In genomic region chr12:36041703-36042347, GRCm38 (mm10) we compare ENCODE assay signal across 8 mouse cellular contexts. TPM values are rescaled to one million over a fixed set of nuclear protein-coding genes. Genes with fewer than 3 reads are reported as not detected.
DNase-seq lines count a peak whose midpoint lies in the region; ATAC-seq and TF ChIP-seq lines count a peak whose summit lies in the region.

No protein-coding gene starts in this region.

- ATAC-seq in embryonic facial prominence, embryonic 15.5 days (ENCODE audit: insufficient number of reproducible peaks, low FRiP score, low TSS enrichment, low read depth), result peak; percentile 62
- ATAC-seq in heart, embryonic 12.5 days (ENCODE audit: insufficient number of reproducible peaks, low FRiP score), result peak; percentile 71
- ATAC-seq in kidney, embryonic 15.5 days (replicated peaks; ENCODE audit: low FRiP score), result peak; percentile 84
- ATAC-seq in liver, embryonic 16.5 days (ENCODE audit: low read depth), result peak; percentile 37
- ATAC-seq in neural tube, embryonic 12.5 days (ENCODE audit: low FRiP score, low read depth), result peak; percentile 83

- H3K9me3 ChIP-seq in E14TG2a.4 (ENCODE audit: low read length), result no peaks in the 10 kb centered on the region
- no peaks in the 10 kb centered on the region for H3K9me3 ChIP-seq in embryonic facial prominence, embryonic 15.5 days (replicated peaks)
- no peaks in the 10 kb centered on the region for H3K9me3 ChIP-seq in heart, embryonic 12.5 days (replicated peaks)
- H3K9me3 ChIP-seq in kidney, embryonic 15.5 days (replicated peaks), result no peaks in the 10 kb centered on the region
- H3K9me3 ChIP-seq in liver, embryonic 16.5 days (replicated peaks; ENCODE audit: control insufficient read depth, low read length), result no peaks in the 10 kb centered on the region
- 0 out of 2 replicates have a peak, but pooled peaks cover 1% of the 10 kb centered on the region for H3K9me3 ChIP-seq in neural tube, embryonic 12.5 days

- 0 out of 2 replicates have a peak overlapping the region, but pooled peaks have one; percentile 17 for H3K27ac ChIP-seq in embryonic facial prominence, embryonic 15.5 days (replicated peaks)
- H3K27ac ChIP-seq in heart, embryonic 12.5 days (ENCODE audit: poor library complexity, severe bottlenecking), result 0 out of 2 replicates have a peak overlapping the region, but pooled peaks have one; percentile 14
- H3K27ac ChIP-seq in kidney, embryonic 15.5 days, result peak overlapping the region; percentile 61
- no peak overlapping the region for H3K27ac ChIP-seq in liver, embryonic 16.5 days (ENCODE audit: low read length)
- peak overlapping the region; percentile 76; the same call in 1 of the 2 replicates for H3K27ac ChIP-seq in neural tube, embryonic 12.5 days

- peak; percentile 88 for DNase-seq in brain, adult 2 months (ENCODE audit: low read depth, low spot score)
- peak; percentile 52 for DNase-seq in testis, postnatal 10 days (ENCODE audit: low spot score)

- peak overlapping the region; percentile 99 for H3K4me2 ChIP-seq in embryonic facial prominence, embryonic 15.5 days (replicated peaks)
- H3K4me2 ChIP-seq in heart, embryonic 12.5 days, result peak overlapping the region; percentile 73
- H3K4me2 ChIP-seq in kidney, embryonic 15.5 days, result peak overlapping the region; percentile 97
- peak overlapping the region; percentile 94 for H3K4me2 ChIP-seq in liver, embryonic 16.5 days (ENCODE audit: low read depth, low read length)
- peak overlapping the region; percentile 64 for H3K4me2 ChIP-seq in neural tube, embryonic 12.5 days (replicated peaks)

- H3K36me3 ChIP-seq in E14TG2a.4 (ENCODE audit: insufficient read depth, low read length), result no peaks in the 10 kb centered on the region
- H3K36me3 ChIP-seq in embryonic facial prominence, embryonic 15.5 days, result no peaks in the 10 kb centered on the region
- H3K36me3 ChIP-seq in heart, embryonic 12.5 days, result no peaks in the 10 kb centered on the region
- no peaks in the 10 kb centered on the region for H3K36me3 ChIP-seq in kidney, embryonic 15.5 days
- H3K36me3 ChIP-seq in liver, embryonic 16.5 days (ENCODE audit: control insufficient read depth, insufficient read depth), result no peaks in the 10 kb centered on the region
- H3K36me3 ChIP-seq in neural tube, embryonic 12.5 days, result no peaks in the 10 kb centered on the region

- H3K4me3 ChIP-seq in E14TG2a.4 (replicated peaks; ENCODE audit: low read length), result peak overlapping the region; percentile 99
- H3K4me3 ChIP-seq in embryonic facial prominence, embryonic 15.5 days (replicated peaks), result peak overlapping the region; percentile 80
- H3K4me3 ChIP-seq in heart, embryonic 12.5 days, result peak overlapping the region; percentile 90
- peak overlapping the region; percentile 80 for H3K4me3 ChIP-seq in kidney, embryonic 15.5 days (replicated peaks)
- peak overlapping the region; percentile 77 for H3K4me3 ChIP-seq in liver, embryonic 16.5 days (ENCODE audit: low read depth, low read length)
- H3K4me3 ChIP-seq in neural tube, embryonic 12.5 days, result peak overlapping the region; percentile 97

- TF ChIP-seq CTCF in E14TG2a.4 (conservative IDR thresholded peaks at IDR 0.05; ENCODE audit: low read length), result no peak; the same call in 1 of the 2 replicates

- under 1% methylated on average over 50 of the region's 50 CpGs for WGBS in embryonic facial prominence, embryonic 15.5 days
- WGBS in heart, embryonic 12.5 days, result under 1% methylated on average over 50 of the region's 50 CpGs
- under 1% methylated on average over 50 of the region's 50 CpGs for WGBS in kidney, embryonic 15.5 days
- under 1% methylated on average over 44 of the region's 50 CpGs for WGBS in liver, embryonic 16.5 days (ENCODE audit: insufficient replicate concordance)
- WGBS in neural tube, embryonic 12.5 days, result under 1% methylated on average over 50 of the region's 50 CpGs

- no peaks in the 10 kb centered on the region for H3K27me3 ChIP-seq in E14TG2a.4 (ENCODE audit: insufficient read depth, low read length)
- no peaks in the 10 kb centered on the region for H3K27me3 ChIP-seq in embryonic facial prominence, embryonic 15.5 days
- no peaks in the 10 kb centered on the region for H3K27me3 ChIP-seq in heart, embryonic 12.5 days (replicated peaks)
- H3K27me3 ChIP-seq in kidney, embryonic 15.5 days, result no peaks in the 10 kb centered on the region
- H3K27me3 ChIP-seq in liver, embryonic 16.5 days (ENCODE audit: control insufficient read depth, insufficient read depth, low read depth, low read length), result no peaks in the 10 kb centered on the region
- no peaks in the 10 kb centered on the region for H3K27me3 ChIP-seq in neural tube, embryonic 12.5 days (replicated peaks)

- peak overlapping the region; percentile 65 for H3K9ac ChIP-seq in embryonic facial prominence, embryonic 15.5 days
- H3K9ac ChIP-seq in heart, embryonic 12.5 days, result peak overlapping the region; percentile 90
- peak overlapping the region; percentile 71 for H3K9ac ChIP-seq in kidney, embryonic 15.5 days
- peak overlapping the region; percentile 69 for H3K9ac ChIP-seq in liver, embryonic 16.5 days (ENCODE audit: low read depth, low read length)
- peak overlapping the region; percentile 97 for H3K9ac ChIP-seq in neural tube, embryonic 12.5 days

- peaks cover 35% of the 10 kb centered on the region for H3K4me1 ChIP-seq in E14TG2a.4 (replicated peaks; ENCODE audit: low read depth, low read length)
- H3K4me1 ChIP-seq in embryonic facial prominence, embryonic 15.5 days, result no peaks in the 10 kb centered on the region; the same call in 1 of the 2 replicates
- peaks cover 21% of the 10 kb centered on the region for H3K4me1 ChIP-seq in heart, embryonic 12.5 days (replicated peaks)
- H3K4me1 ChIP-seq in kidney, embryonic 15.5 days, result peaks cover 18% of the 10 kb centered on the region; the same call in 1 of the 2 replicates
- peaks cover 10% of the 10 kb centered on the region; the same call in 1 of the 2 replicates for H3K4me1 ChIP-seq in liver, embryonic 16.5 days (ENCODE audit: control insufficient read depth, low read depth, low read length)
- peaks cover 12% of the 10 kb centered on the region for H3K4me1 ChIP-seq in neural tube, embryonic 12.5 days

RNA-seq across cellular contexts. Expression of gene Tspan13, which starts 0.5 kb away (rescaled TPM):
- polyA plus RNA-seq in embryonic facial prominence, embryonic 15.5 days (2015; fragmentation: Nextera tagmentation; extraction: Ambion mirVana), result 55.7 and 66.5 TPM in 2 replicates
- 72.7 and 77.4 TPM in 2 replicates for polyA plus RNA-seq in heart, embryonic 12.5 days (2016; fragmentation: Nextera tagmentation; extraction: Ambion mirVana)
- polyA plus RNA-seq in kidney, embryonic 15.5 days (2015; fragmentation: Nextera tagmentation; extraction: Ambion mirVana), result 104 and 110 TPM in 2 replicates
- polyA plus RNA-seq in liver, embryonic 16.5 days (2015; fragmentation: Nextera tagmentation; extraction: Ambion mirVana), result 16.6 and 16.8 TPM in 2 replicates
- 255 and 277 TPM in 2 replicates for polyA plus RNA-seq in neural tube, embryonic 12.5 days (2016; fragmentation: Nextera tagmentation; extraction: Ambion mirVana)

RNA-seq across cellular contexts. Expression of gene Agr2, which starts 49.1 kb away (rescaled TPM):
- 8.9 and 13.8 TPM in 2 replicates for polyA plus RNA-seq in embryonic facial prominence, embryonic 15.5 days (2015; fragmentation: Nextera tagmentation; extraction: Ambion mirVana)
- 0.33 and 0.52 TPM in 2 replicates for polyA plus RNA-seq in heart, embryonic 12.5 days (2016; fragmentation: Nextera tagmentation; extraction: Ambion mirVana)
- polyA plus RNA-seq in kidney, embryonic 15.5 days (2015; fragmentation: Nextera tagmentation; extraction: Ambion mirVana), result 1.4 and 31.8 TPM in 2 replicates
- 2.8 TPM in 1 of 2 replicates, not detected in the other for polyA plus RNA-seq in liver, embryonic 16.5 days (2015; fragmentation: Nextera tagmentation; extraction: Ambion mirVana)
- polyA plus RNA-seq in neural tube, embryonic 12.5 days (2016; fragmentation: Nextera tagmentation; extraction: Ambion mirVana), result not detected in 2 replicates
